Mouse (Mus musculus) hindbrain, embryonic 15.5 days (tissue): ENCODE measurements at regions not wholly inside any gene's neighbourhood (a gene's known extent, or its start where the extent isn't known, plus 50 kb on each side); places are given as distances from the start of the nearest gene placed in this dataset.
A peak's percentile ranks its signal among the peaks of the same experiment; 100 is the strongest.
"Not testable (repeated sequence)": the region's sequence is repeated elsewhere in the genome, so short reads cannot be mapped to it uniquely, and the experiment has no call there.

ENCODE experiments used
- ATAC-seq: fragments of 200-750 bp; cut with Nextera tagmentation; 2 replicates; pipeline ENCODE4 v1.8.0; 2017; ENCODE audit warnings: low read depth, moderate number of reproducible peaks, moderate TSS enrichment; ENCODE audit not compliant: low FRiP score
- H3K27ac ChIP-seq: fragments of 300-500 bp; sonication (generic); replicated peaks from 2 replicates; pipeline ENCODE4 v1.5.1; 2015; ENCODE audit warnings: mild to moderate bottlenecking, inconsistent platforms
- H3K27me3 ChIP-seq: fragments of 300-500 bp; sonication (generic); 2 replicates; pipeline ENCODE4 v1.6.1; 2015; ENCODE audit warnings: control low read depth, inconsistent platforms
- H3K36me3 ChIP-seq: fragments of 300-500 bp; sonication (generic); 2 replicates; pipeline ENCODE4 v1.6.1; 2015; ENCODE audit warnings: control low read depth, inconsistent platforms
- H3K4me1 ChIP-seq: fragments of 300-500 bp; sonication (generic); replicated peaks from 2 replicates; pipeline ENCODE4 v1.6.1; 2015; ENCODE audit warnings: control low read depth, inconsistent platforms
- H3K4me2 ChIP-seq: fragments of 300-500 bp; sonication (generic); 2 replicates; pipeline ENCODE4 v1.6.1; 2015; ENCODE audit warnings: moderate library complexity, mild to moderate bottlenecking, inconsistent platforms
- H3K4me3 ChIP-seq: fragments of 300-500 bp; sonication (generic); 2 replicates; pipeline ENCODE4 v1.5.1; 2015; ENCODE audit warnings: mild to moderate bottlenecking, inconsistent platforms
- H3K9ac ChIP-seq: fragments of 300-500 bp; sonication (generic); 2 replicates; pipeline ENCODE4 v1.6.1; 2015; ENCODE audit warnings: inconsistent platforms
- H3K9me3 ChIP-seq: fragments of 300-500 bp; sonication (generic); 2 replicates; pipeline ENCODE4 v1.6.1; 2016; ENCODE audit warnings: control low read depth, inconsistent platforms
- WGBS: fragments of 180-500 bp; shearing (Covaris S2); methylation state at CpG from one replicate; pipeline ENCODE4 v1.1.7; 2015; 5-methylcytosine and 5-hydroxymethylcytosine counted together

- Histone ChIP-seq H3K9ac (no peak overlapping the region), H3K36me3 (no peaks in the 10 kb centered on the region), H3K4me3 (no peak overlapping the region), H3K9me3 (no peaks in the 10 kb centered on the region), H3K27me3 (no peaks in the 10 kb centered on the region), H3K4me2 (no peak overlapping the region), H3K27ac (no peak overlapping the region), H3K4me1 (no peaks in the 10 kb centered on the region)
- no peak for ATAC-seq
- 58% methylated on average over 2 of the region's 2 CpGs for WGBS
Measured at GRCm38 (mm10) chr7:69167456-69167855, 418.4 kb upstream of the Arrdc4 start.

DNA sequence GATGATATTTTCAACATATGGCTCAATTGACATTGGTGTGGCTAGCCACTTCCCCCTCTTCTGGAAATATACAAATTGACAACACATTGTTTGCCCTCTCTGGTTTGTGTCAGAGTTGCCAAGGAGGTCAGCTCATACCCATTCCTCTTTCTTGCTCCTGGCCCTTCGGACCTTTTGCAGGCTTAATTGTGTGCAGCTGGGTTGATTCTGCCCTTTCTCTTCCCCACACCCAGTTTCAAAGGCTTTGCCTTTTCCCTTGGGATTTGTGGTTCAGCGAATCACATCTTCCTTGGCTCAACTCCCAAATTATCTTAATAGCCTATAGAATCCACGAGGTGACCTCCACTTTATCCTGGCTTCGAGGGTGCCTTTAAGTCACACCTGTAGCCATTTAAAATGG lies 412.9 kb upstream of the Arrdc4 start:
- H3K36me3 ChIP-seq: no peaks in the 10 kb centered on the region
- ATAC-seq: no peak
- H3K4me1 ChIP-seq: no peaks in the 10 kb centered on the region
- H3K4me3 ChIP-seq: no peak overlapping the region
- H3K9me3 ChIP-seq: no peaks in the 10 kb centered on the region
- H3K4me2 ChIP-seq: no peak overlapping the region
- 79% methylated on average over 4 of the region's 4 CpGs for WGBS
- H3K27ac ChIP-seq: no peak overlapping the region
- no peak overlapping the region for H3K9ac ChIP-seq
- no peaks in the 10 kb centered on the region for H3K27me3 ChIP-seq

GRCm38 (mm10) chr7:69142351-69142750 lies 393.3 kb upstream of the Arrdc4 start:
- no peaks in the 10 kb centered on the region for H3K4me1 ChIP-seq
- H3K36me3 ChIP-seq: no peaks in the 10 kb centered on the region
- no peak overlapping the region for H3K4me2 ChIP-seq
- no peaks in the 10 kb centered on the region for H3K9me3 ChIP-seq
- 90% methylated on average over 3 of the region's 3 CpGs for WGBS
- no peaks in the 10 kb centered on the region for H3K27me3 ChIP-seq
- no peak overlapping the region for H3K9ac ChIP-seq
- H3K4me3 ChIP-seq: no peak overlapping the region
- no peak for ATAC-seq
- no peak overlapping the region for H3K27ac ChIP-seq

GRCm38 (mm10) chr7:69133441-69133840 lies 384.4 kb upstream of the Arrdc4 start:
- no peak for ATAC-seq
- Histone ChIP-seq H3K9ac (no peak overlapping the region), H3K4me3 (no peak overlapping the region), H3K27me3 (no peaks in the 10 kb centered on the region), H3K27ac (no peak overlapping the region), H3K4me2 (no peak overlapping the region), H3K9me3 (no peaks in the 10 kb centered on the region), H3K4me1 (no peaks in the 10 kb centered on the region), H3K36me3 (no peaks in the 10 kb centered on the region)
- WGBS: 73% methylated on average over 2 of the region's 2 CpGs

GRCm38 (mm10) chr7:69101770-69102169 lies 352.7 kb upstream of the Arrdc4 start:
- H3K27ac ChIP-seq, H3K4me3 ChIP-seq, H3K9ac ChIP-seq, H3K4me2 ChIP-seq, H3K9me3 ChIP-seq, ATAC-seq, H3K4me1 ChIP-seq, H3K36me3 ChIP-seq, H3K27me3 ChIP-seq: not testable (repeated sequence)
- WGBS: 96% methylated on average over 2 of the region's 4 CpGs

- Histone ChIP-seq H3K4me1 (peaks cover 3% of the 10 kb centered on the region; the same call in 1 of the 2 replicates), H3K4me2 (no peak overlapping the region), H3K9me3 (no peaks in the 10 kb centered on the region), H3K36me3 (no peaks in the 10 kb centered on the region), H3K4me3 (no peak overlapping the region), H3K9ac (no peak overlapping the region), H3K27ac (no peak overlapping the region), H3K27me3 (no peaks in the 10 kb centered on the region)
- no peak for ATAC-seq
- 49% methylated on average over 9 of the region's 9 CpGs for WGBS
Measured at GRCm38 (mm10) chr7:69097587-69098095, 348.6 kb upstream of the Arrdc4 start.

- Histone ChIP-seq H3K9me3 (no peaks in the 10 kb centered on the region), H3K9ac (no peak overlapping the region), H3K4me3 (no peak overlapping the region), H3K36me3 (no peaks in the 10 kb centered on the region), H3K4me1 (no peaks in the 10 kb centered on the region), H3K27me3 (no peaks in the 10 kb centered on the region), H3K4me2 (no peak overlapping the region), H3K27ac (no peak overlapping the region)
- WGBS: 89% methylated on average over 7 of the region's 7 CpGs
- ATAC-seq: no peak
Measured at GRCm38 (mm10) chr7:69074780-69075179, 325.7 kb upstream of the Arrdc4 start.

- Histone ChIP-seq H3K4me2 (no peak overlapping the region), H3K36me3 (no peaks in the 10 kb centered on the region), H3K4me3 (no peak overlapping the region), H3K4me1 (peaks cover 14% of the 10 kb centered on the region), H3K9ac (no peak overlapping the region), H3K9me3 (no peaks in the 10 kb centered on the region), H3K27me3 (no peaks in the 10 kb centered on the region), H3K27ac (no peak overlapping the region)
- ATAC-seq: no peak
- WGBS: 63% methylated on average over 5 of the region's 5 CpGs
Measured at GRCm38 (mm10) chr7:69062994-69063393, 314.0 kb upstream of the Arrdc4 start.

- H3K9me3 ChIP-seq: no peaks in the 10 kb centered on the region
- H3K4me1 ChIP-seq: peaks cover 14% of the 10 kb centered on the region
- H3K36me3 ChIP-seq: no peaks in the 10 kb centered on the region
- no peak overlapping the region; the same call in 1 of the 2 replicates for H3K4me2 ChIP-seq
- peak; percentile 27; the same call in 1 of the 2 replicates for ATAC-seq
- WGBS: 66% methylated on average over 7 of the region's 7 CpGs
- H3K9ac ChIP-seq: no peak overlapping the region
- H3K27me3 ChIP-seq: no peaks in the 10 kb centered on the region
- no peak overlapping the region for H3K27ac ChIP-seq
- no peak overlapping the region for H3K4me3 ChIP-seq
Measured at GRCm38 (mm10) chr7:69062506-69062905, 313.5 kb upstream of the Arrdc4 start.

DNA sequence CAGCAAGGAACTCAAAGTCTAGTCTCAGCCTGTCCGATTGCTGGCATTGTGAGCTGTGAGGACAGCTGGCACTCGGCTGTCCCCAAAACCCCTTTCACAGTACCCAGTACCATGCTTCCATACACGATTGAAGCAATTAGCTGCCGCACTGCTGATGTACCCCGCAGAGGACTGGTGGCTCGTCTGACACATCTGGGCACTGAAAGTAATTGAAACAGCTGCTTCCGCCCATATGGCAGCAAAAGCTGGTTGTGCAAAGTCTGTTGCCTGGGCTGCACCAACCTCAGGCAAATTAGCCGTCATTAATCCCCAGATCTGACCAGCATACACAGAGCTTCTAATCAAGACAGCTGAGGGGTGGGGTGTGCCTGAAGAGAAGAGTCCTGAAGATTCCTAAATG lies 313.1 kb upstream of the Arrdc4 start:
- H3K27ac ChIP-seq: no peak overlapping the region
- H3K4me3 ChIP-seq: no peak overlapping the region
- H3K9ac ChIP-seq: no peak overlapping the region
- H3K27me3 ChIP-seq: no peaks in the 10 kb centered on the region
- no peaks in the 10 kb centered on the region for H3K9me3 ChIP-seq
- WGBS: 33% methylated on average over 8 of the region's 8 CpGs
- H3K36me3 ChIP-seq: no peaks in the 10 kb centered on the region
- H3K4me1 ChIP-seq: peaks cover 14% of the 10 kb centered on the region
- H3K4me2 ChIP-seq: peak overlapping the region; percentile 11; the same call in 1 of the 2 replicates
- peak; percentile 92 for ATAC-seq

- ATAC-seq: 0 out of 2 replicates have a peak, but pooled peaks have one; percentile 74
- no peaks in the 10 kb centered on the region for H3K36me3 ChIP-seq
- H3K27ac ChIP-seq: no peak overlapping the region
- no peak overlapping the region for H3K9ac ChIP-seq
- WGBS: 39% methylated on average over 4 of the region's 4 CpGs
- H3K9me3 ChIP-seq: no peaks in the 10 kb centered on the region
- H3K4me1 ChIP-seq: peaks cover 14% of the 10 kb centered on the region
- H3K4me2 ChIP-seq: no peak overlapping the region
- H3K27me3 ChIP-seq: no peaks in the 10 kb centered on the region
- no peak overlapping the region for H3K4me3 ChIP-seq
Measured at GRCm38 (mm10) chr7:69061242-69061641, 312.2 kb upstream of the Arrdc4 start.

DNA sequence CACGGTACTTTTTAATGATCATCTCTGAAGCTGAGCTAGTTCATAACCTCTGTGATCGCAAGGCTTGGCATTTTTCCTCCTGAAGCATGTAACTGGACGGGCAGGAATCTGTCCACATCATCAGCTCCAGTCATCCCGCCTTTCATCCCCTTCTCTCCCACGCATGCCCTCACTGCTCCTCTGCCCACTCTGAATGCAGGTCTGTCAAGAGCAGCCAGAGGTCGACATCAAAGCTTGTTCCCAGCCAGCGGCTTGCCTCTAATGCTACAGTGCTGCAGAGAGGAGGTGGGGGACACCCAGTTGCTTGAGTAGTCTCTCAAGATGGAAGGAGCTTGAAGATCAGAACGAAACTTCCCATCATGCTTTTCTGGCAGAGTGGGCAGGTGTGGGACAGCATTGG lies 267.5 kb upstream of the Arrdc4 start:
- Histone ChIP-seq H3K4me3 (no peak overlapping the region), H3K9ac (no peak overlapping the region), H3K4me2 (no peak overlapping the region), H3K36me3 (no peaks in the 10 kb centered on the region), H3K27ac (no peak overlapping the region), H3K27me3 (no peaks in the 10 kb centered on the region), H3K4me1 (no peaks in the 10 kb centered on the region; the same call in 1 of the 2 replicates), H3K9me3 (no peaks in the 10 kb centered on the region)
- no peak for ATAC-seq
- WGBS: 50% methylated on average over 8 of the region's 8 CpGs

DNA sequence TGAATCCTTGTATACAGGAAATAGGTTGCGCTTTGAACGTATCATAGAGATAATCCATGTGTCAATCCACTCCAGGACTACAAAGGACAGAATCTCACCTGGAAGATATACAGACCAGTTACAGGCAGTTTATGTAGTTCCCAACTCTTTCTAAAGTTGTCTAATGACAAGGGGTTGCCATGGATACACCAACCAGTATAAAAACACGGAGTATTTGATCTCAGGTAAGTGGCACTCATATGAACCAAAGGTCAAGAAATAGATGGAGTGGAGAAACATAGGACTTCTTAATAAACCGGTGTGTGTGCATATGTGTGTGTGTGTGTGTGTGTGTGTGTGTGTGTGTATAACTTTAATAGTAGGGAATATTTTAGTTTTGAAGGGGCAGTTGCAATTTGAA lies 266.0 kb upstream of the Arrdc4 start:
- no peak for ATAC-seq

More for the DNA sequence above, 266.0 kb upstream of the Arrdc4 start:
- no peak overlapping the region for H3K9ac ChIP-seq
- no peak overlapping the region for H3K4me2 ChIP-seq
- H3K27ac ChIP-seq: no peak overlapping the region
- 84% methylated on average over 4 of the region's 4 CpGs for WGBS
- H3K9me3 ChIP-seq: no peaks in the 10 kb centered on the region
- no peaks in the 10 kb centered on the region for H3K36me3 ChIP-seq
- H3K4me1 ChIP-seq: no peaks in the 10 kb centered on the region; the same call in 1 of the 2 replicates
- H3K4me3 ChIP-seq: no peak overlapping the region
- H3K27me3 ChIP-seq: no peaks in the 10 kb centered on the region
